Mouse (Mus musculus): ENCODE measurements around the gene Sars.

Sars gene

DNA sequence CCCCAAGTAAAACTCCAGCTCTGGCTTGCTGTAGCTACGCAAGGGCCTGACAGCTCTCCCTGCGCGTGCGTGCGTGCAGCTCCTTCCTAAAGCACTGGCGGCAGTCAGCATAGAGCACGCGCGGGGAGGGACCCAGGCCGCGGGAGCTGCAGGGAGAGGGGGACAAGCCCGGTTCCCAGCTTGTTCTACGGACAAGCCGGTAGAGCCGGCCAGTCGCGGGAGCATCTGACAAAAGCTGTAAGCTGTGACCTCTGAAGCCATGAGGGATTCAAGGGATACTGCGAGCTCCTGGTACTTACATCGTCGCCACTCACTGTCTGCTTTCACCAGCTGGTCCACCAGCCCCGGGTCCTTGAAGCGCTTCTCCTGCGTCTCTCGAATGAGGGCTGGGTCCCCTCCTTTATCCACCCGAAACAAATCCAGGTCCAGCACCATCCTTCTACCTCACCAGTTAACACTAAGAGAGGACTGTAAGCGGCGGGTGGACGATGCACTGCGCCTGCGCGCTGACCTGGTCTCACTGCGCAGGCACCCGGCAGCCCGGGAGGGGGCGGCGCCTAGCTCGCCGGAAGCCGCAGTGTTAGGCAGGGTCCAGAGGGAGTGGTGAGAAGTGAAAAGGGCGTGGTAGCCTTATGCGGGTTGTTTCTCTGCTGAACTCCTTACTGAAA lies at the start of gene Sars:
Gene Sars (minus strand): TSS at position 512 of the 668 bp plus-strand sequence.
- DNase-seq, result peak; percentile 92

DNA sequence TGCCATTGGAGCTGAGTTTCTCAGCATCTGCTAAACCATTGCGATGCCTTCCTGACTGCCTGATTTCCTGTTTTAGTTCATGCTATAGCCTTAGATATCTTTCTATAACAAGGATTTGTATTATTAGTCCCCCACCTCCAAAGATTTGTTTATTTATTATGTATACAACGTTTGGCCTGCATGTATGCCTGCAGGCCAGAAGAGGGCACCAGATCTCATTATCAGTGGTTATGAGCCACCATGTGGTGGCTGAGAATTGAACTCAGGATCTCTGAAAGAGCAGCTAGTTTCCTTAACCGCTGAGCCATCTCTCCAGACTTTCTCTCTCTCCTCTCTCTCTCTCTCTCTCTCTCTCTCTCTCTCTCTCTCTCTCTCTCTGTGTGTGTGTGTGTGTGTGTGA lies 45.0 kb upstream of the Sars start:
- DNase-seq, result no peak

DNA sequence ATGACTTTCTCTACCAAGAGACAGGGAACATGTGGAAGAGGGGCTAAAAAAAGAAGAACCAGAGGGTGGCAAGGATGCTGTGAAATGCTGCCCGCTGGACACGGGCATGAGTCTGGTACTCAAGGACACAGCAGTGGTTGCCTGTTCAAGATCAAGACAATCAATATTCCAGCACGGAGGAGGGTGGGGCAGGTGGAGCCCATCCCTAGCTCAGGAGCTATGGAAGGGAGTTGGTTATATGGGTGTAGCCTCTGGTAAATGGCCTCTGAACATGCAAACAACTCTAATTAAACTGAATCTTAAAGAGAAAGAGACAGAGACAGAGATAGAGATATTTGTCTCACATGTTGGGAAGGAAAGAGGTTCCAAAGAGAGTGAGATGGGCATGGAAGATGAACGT lies 39.7 kb upstream of the Sars start:
- DNase-seq, result no peak

DNA sequence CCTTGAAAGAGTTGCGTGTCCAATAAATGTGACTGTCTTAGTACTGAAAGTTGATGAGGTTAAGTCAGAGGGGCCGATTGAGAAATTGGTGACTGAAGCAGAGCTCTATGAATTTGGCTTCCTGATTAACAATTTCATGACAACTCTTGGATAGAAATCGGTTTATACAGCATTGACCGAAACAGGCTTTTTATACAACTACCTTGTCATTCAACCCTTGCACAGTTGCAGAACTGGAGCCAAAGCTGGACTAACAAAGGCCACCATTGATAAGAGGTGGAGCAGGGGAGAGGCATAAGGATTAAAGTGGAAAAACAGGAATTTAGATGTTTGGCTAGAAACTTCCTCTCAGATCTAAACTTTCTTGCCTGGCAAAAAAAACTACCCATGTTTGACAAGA lies 33.8 kb upstream of the Sars start:
- DNase-seq, result no peak

DNA sequence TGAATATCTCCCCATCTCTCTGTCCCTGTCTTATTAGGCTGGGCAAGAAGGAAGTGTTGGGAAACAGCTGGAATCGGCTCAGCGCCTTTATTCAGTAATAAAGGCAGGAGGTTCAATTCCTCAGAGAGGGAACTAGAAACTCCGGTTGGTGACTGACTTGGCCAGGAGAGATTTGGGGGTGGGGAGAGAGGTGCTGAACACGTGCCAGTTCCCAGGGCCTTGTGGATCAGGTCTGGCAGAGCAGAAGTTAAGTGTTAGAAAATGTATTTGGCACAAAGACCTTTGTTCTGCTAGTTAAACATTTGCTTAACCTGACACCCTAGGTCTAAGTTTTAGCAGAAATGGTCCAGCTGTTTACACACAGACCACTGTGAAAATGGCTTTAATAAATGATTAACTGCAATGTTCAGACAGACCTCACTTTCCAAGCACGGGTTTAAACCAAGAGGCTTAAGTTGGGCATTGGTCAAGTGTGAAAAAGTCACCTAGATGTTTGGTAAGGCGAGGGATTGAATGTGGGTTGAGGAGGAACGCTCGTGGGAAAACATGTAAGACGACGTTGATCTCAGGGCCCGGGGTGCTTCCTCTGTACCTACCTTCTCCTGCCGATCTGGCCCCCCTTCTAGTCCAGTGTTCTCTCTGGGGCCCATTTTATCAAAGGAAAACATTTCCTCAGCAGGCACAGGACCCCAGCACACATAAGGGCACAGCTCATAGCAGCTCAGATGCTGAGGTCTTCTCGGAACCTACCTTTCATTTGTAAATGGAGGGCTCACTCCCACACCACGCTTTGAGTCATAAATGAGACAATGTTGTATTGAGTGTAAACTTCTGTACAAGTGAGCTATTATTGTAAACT lies 32.0 kb upstream of the Sars start:
- no peak for DNase-seq

DNA sequence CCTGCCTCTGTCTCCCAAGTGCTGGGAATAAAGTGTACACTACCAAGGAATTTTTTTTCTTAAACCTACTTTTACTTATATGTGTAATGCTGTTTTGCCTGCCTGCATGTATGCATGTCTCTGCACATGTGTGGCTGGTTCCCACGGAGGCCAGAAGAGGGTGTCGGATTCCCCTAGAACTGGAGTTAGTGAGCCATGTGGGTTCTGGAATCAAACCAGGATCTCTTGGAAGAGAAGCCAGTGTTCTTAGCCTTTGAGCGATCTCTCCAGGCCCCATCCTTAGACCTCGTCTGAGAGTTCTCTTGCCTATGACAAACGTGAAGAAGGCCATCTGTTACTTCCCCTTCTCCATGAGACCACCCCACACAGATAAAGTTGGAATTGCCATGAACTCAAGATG lies 30.5 kb upstream of the Sars start:
- DNase-seq, result no peak

DNA sequence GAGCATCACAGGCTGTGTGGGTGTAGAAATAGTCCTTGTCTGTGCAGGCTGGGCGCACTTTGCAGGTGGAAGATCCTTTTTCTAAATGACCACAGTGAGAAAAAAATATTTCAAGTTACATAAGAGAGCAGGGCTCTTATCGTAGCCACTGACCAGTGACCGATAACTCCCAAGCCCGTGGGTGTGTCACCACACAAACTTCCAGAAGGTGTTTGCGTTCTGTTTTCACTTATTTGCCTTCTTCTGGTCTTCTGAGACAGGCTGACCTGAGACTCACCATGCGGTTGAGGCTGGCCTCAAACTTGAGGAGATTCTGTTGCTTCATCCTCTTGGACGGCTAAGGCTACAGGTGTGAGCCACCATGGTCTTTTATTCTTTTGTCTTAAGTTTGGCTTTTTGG lies 30.0 kb upstream of the Sars start:
- DNase-seq, result no peak

DNA sequence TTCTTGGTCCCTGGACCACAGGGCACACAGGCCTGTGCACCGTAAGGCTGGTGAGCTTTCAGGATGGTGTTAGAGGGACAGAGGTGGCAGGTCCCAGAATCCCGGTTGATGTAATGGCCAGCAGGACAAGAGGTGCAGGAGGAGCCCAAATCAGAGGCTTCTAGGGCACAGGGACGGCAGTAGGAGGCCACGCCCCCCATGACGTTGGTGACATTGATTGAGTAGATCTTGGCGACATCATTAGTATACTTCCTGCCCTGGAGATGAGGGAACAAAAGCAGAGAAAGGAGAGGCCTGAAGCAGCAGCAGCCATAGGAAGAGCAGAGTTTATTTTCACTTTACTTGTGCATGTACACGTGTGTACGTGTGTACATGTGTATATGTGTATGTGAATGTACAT lies 22.8 kb upstream of the Sars start:
- no peak for DNase-seq

DNA sequence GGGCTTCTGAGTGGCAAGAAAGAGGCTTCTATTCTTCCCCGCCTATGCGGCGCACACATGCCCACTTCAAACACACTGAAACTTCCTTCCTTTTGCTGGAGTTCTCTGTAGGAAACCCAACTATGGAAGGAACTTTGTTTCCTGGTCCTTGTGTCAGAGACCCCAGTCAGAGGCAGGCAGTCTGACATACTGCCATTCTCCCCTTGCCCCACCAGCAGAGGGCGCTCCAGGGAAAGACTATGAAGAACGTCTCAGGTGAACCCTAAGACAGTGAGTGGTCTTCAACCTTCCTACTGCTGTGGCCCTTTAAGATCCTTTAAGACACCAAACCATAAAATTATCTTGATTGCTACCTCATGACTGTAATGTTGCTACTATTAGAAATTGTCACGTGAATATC lies 21.4 kb upstream of the Sars start:
- DNase-seq, result no peak

DNA sequence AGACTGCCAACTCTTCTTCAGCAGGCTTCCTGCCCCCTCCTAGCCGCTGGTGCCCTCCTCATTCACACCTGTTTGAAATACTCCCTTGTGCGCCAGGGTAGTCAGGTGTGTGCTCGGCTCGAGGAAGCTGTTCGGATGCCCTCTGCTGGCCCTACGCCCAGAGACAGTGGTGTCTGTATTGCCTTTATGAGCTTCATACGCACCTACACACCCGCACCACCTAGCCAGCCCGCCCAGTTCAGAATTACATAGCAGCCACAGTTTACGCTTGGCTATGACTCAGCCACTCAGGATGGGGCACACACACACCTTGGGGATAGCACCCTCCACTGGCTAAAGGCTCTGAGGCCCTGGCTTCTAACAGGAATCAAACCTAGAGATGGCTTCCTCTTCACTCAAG lies 13.9 kb upstream of the Sars start:
- no peak for DNase-seq

DNA sequence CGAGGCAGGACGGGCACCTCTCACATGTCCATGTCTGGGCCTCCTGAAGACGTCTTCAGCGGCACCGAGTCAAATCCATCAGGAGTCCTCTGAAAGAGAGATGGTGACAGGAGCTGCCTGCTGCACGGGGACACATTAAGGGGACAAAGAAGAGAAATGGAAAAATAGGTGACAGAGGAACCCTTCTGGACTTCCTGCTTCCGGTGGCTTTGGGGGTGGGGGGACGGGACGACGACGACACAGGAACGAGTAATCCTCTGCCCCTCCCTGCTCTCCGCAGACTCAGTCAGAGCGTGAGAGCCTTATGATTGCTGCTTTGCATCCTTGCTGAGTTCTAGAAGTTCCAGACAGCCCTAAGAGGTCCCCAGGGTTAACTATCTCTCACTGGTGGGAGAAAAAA lies 13.4 kb upstream of the Sars start:
- no peak for DNase-seq

DNA sequence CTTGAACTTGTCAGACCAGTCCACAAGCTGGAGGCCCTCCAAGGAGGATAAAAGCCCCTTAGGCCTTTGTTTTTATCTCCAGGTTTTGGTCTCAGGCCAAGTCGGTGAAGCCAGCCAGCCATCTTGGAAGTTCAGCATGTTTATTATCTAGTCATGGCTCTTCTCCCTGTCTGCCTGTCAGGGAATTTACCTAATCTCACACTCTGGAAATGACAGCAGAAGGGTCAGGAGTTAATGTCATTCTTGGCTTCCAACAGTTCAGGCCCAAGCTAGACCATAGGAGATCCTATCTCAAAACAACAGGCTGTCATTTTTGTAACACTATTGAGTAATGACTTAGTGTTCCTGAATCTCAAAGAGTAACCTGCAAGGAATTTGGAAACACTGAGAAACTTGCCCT lies 9.2 kb upstream of the Sars start:
- no peak for DNase-seq

DNA sequence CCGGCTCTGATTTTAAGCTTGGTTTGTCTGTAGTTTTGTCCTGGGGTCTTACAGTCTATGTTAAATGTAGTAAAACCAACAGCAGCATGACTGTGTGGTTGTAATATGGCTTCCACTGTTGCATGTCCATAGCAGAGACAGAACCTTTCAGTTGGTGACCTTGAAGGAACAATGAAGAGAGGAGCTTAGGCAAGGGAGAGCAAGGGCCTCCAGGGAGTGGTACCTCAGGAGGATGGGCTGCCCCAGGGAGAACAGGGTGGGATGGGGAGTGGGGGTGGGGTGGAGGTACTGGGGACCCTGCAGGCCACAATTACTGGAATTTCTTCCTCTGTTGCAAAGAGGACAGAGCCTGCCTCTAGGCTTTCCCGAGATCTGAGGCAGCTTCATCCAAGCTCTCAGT lies 7.0 kb upstream of the Sars start:
- DNase-seq, result no peak

DNA sequence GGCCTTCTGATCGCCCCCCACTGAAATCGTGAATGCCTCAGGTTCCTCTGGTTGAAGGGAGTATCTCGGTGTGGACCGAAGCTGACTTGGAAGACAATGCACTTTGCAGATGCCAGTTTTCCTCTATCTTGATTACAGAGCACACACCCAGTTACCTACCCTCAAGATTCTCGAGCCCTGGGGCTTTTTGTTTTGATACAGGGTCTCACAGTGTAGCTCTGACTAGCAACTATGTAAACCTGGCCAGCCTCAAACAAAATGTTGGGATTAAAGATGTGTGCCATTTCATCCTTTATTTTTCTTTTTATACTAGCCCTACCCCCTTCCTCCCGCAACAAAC lies 327 bp upstream of the Sars start:
- DNase-seq, result no peak

DNA sequence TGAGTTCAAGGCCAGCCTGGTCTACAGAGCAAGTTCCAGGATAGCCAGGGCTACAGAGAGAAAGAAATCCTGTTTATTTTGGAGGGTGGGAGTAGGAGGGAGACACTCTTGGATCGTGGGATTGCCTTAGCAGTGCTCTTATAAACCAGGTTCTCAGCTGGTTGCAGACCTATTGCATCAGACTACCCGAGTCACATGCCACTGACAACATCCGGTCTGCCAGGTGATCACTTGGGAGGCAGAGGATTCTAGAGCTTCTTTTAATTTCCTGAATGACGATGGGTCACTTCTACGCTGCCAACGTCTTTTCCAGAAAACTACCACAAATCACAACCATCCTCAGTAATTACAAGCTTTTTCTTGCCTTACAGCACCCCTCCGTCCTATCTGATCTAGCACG lies 980 bp downstream of the Sars start:
- peak; percentile 56 for DNase-seq

DNA sequence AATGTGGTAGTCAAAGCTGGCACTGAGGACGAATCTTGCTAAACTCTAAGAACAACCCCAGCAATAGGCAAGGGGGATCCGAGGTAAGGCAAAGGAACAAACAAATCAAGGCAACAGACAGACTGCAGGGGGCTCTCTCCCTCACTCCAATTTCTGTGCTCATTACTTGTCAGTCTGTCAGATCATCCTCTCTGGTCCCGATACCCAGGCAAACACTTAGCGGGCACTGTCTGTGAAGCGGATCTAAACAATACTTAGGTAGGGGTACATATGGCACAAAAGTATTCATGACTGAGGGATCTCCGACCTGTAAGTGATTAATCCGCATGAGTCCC lies 8.7 kb downstream of the Sars start:
- no peak for DNase-seq

DNA sequence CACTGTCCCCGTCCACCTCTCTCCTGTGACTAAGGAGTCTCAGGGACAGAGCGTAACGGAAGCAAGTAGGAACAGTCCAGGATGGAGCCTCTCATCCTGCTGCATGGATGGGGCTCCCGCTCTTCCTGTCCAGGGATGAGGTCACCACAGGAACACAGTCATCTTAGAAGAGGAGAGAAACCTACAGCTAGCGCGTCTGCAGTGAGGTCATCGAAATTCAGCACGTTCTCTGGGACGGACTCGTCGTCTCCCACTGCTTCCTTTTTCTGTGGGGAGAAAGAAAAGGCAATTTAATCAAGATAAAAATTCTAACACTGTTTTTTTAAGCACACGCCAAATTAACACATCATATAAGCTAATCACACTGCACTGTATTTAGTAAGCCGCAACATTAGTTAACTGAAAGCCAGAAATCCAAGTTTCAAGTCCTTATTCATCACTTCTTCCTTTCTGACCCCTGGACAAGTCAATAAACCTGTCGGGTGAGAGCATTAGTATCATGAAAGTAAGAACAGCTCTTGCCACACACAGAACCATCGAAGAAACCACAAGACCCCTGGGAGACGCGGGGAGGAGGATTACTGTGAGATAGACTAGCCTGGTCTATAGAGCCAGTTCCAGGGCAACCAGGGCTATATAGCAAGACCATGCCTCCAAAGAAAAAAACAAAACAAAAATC lies 9.2 kb downstream of the Sars start:
- no peak for DNase-seq

DNA sequence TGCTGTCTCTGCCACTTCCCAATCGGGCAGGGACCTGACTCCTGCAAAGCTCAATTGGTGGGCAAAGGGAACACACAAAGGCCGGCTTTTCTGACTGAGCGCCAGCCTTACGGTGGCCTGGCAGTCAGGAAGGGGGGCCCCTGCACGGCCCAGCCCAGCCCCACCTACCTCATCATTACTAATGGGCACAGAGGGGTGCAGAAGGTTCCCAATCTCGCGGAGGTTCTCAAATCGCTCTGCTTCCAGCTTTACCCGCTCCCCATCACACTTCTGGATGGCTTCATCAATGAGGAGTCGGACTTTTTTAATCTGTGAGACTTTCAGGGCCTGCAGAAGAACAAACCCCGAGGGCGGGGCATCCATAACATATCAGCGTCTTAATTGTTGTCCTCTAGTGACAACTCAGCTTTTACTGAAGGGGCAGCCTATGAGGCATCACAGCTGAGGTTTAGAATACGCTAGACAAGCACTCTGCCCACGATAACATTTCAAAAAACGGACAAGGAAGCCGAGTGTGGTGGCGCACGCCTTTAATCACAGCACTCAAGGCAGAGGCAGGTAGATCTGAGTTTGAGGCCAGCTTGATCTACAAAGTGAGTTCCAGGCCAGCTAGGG lies 11.0 kb downstream of the Sars start:
- DNase-seq, result no peak

DNA sequence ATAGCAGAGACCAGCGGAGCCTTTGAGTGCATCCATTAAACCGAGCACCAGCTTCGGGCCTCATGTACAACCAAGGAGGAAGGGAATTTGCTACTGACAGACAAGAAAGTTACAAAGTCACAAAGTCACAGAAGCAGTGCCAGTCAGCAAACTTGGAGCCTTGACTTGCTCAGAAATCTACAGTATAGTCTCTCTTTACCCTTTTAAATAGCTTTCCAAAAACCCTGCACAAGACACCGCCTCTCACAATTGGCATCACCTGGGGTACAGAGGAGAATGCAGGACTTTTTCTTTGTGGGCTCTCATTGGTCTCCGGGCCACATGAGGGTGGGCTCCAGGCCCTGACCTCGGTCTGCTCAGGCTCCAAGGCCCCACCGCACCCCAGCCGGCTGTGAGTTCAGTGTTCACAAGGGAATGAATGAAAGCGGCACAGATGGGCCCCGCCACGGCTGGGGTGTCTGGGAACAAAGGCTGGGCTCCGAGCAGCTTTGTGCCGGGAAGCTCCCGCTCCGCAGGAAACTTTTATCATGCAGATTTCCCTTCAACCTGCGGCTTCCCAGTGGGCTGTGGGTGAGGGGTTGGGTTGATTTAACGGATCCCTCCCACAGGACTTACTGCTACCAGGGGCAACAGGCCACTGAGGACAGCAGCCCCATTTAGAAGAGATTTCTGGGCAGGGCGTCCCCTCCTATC lies 11.7 kb downstream of the Sars start:
- no peak for DNase-seq

DNA sequence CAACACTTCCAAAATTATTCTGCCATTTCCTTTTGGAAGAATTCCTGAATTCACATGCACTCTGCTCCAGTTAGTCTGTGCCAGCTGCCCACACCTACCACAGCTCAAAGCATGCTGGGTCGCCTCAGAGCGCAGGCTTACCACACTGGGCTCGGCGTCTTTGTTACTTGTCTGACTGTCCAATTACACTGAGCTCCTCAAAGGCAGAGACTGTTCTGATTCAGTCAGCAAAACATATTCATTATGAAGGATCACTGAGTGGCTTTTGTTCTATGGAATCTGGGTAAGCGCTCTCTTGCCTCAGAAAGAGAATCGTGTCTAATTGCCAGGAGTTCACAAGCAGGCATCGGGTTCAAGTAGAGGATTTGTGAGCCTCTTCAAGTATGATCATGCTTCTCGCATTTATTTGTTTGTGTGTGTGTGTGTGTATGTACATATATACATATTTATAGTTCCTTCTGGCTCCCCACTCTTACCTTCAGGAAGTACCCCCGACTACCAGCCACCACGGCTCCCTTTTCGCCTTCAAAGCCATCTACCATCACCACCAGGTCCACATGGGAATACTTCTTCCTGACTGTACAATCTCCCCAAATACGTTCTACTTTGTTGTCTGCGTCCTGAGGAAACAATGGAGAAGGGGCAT lies 12.3 kb downstream of the Sars start:
- DNase-seq, result peak; percentile 53

DNA sequence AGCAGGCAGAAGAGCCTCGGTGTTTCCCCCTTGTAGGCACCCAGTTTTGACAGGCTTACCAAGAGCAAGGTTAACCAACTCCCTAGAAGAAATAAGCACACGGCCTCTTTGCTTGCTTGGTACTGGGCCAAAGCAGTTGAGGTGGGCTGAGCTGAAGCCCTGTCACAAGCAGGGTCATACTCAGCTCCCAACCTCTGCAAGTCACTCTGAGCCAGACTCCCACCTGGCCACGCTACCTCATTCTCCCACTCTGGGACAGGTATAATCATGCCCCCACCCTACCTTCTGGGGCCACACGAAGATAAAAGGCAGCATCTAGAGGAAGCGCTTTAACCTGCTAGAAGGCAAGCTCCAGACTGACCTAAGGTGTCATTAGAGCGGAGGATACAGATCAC lies 19.4 kb downstream of the Sars start:
- no peak for DNase-seq

DNA sequence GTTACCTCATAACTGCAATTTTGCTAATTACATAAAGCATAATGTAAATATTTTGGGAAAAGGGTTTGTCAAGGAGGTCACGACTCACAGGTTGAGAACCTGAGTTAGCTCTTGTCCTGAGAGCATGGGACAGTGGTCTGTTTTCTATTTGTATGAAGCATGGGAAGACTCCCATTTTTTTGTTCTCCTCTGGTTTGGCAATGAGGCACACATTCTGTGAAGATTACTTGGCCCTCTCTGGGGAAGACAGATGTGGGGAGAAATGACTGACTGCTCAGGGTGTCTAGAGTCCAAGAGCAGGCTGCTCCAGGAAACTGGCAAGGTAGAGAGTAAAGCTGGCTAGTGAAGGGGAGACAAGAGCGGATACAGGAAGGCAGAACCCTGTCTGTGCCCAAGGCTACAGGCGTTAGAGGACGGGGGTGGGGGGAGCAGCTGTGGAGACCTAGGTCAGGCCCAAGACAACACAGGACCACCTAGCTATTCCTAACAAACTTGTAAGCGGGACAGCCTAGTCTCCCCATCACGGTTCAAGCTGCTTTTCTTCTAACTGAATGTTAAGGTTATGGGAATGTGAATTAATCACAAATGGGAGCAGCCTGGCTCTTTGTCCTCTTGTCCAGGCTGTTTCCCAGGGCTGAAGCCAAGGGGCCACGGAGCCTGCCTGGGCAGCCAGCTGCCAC lies 19.9 kb downstream of the Sars start:
- no peak for DNase-seq

All from layer of hippocampus, adult 9-11 months (tissue).